Mouse (Mus musculus) megakaryocyte, adult 5-6 weeks (primary cell): ENCODE data around the gene Galnt7. TPM values are rescaled to one million over a fixed set of nuclear protein-coding genes. Genes with fewer than 3 reads are reported as not detected.
A peak's percentile ranks its signal among the peaks of the same experiment; 100 is the strongest.

Experiments used
- ATAC-seq: 2 replicates; pipeline ENCODE4 v1.8.0; 2016; ENCODE audit warnings: mild to moderate bottlenecking, inconsistent platforms; ENCODE audit not compliant: poor library complexity, severe bottlenecking
- total RNA-seq, 2 experiments: library from RNA; stranded (forward) in 1 of 2; stranded (reverse) in 1 of 2; fragments of 153-499, 151-499 nt in 1 of 2; fragments of 221-1000, 200-1000 nt in 1 of 2; gene quantifications; 2 replicates each; pipeline versions ENCODE4 v1.2.3 to v1.2.4; 2015 to 2017

Gene Galnt7
- total RNA-seq (2015): 12.3 and 16.4 TPM in 2 replicates
- 13.0 and 18.1 TPM in 2 replicates for total RNA-seq (2017)

GRCm38 (mm10) chr8:57652456-57653055, at the start of gene Galnt7:
TSS of gene Galnt7 (minus strand) at chr8:57653032.
- peak; percentile 48 for ATAC-seq

DNA sequence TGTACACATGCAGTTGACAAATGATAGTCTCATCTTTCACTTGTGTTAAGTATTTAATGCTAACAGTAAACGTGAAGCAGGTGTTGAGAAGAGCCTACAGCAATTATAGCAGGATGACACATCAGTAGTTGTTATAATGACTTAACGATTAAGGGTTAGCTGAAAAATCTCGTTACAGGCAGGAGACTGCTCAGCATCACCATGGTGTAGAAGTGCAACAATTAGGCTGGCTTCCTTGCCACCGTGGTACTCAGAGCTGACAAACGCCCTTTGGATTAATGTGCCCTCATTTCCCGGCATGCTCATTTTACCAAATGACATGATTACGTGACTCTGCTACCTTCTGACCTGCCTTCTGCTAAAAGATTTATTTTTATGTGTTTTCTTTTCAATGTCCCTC, 35.8 kb upstream of the Galnt7 start:
- ATAC-seq: no peak

DNA sequence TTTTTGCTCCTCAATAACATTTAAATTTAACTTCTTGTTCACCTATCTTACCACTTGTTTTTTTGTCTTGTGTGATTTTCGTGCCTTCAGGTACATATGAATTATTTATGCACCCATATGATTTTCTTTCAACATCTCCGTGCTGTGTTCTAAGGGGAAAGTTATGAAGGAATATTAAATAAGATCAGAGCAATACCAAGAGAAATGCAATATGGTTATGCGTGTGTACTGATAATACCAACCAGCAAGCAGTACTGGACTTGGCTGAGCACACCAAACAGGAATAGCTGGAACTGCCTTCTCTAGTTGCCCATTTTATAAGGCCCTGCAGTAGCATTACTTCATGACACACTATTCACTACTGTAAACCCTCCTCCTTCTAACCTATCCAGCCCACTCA, 33.0 kb upstream of the Galnt7 start:
- ATAC-seq: no peak

DNA sequence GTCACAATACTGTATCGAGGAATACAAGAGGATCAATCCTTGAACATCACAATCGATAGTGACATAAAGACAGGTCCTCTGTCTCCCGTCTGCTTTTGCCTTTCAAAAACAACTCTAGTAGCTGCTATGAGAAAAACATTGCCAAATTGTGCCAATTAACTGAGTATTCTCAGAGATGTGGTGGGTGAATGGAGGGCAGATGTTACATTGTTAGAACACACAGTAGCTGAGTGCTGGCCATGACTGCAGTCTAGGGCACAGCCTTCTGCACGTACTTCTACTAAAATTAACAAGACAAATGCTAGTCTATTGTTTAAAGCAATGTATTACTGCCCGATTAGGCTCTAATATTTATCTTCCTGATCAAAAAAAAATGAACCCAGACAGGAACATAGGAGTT, 27.2 kb upstream of the Galnt7 start:
- no peak for ATAC-seq

DNA sequence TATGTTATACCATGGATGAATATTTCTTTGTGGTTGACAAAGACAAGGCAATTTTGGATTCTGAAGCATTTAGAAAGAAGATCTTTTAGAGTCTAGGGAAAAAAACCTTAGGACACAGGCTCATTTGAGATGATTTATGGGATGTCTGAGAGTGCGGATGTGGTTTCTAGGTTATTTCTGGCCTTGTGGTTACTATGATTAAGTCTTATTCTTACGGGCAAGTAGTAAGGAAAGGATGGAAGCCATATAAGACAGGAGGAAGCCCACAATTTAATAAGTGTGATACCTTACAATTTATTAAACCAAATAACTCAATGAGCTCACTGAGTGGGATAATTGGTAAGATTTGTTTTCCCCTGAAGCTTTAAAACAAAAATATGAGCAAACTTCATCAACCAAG, 11.3 kb upstream of the Galnt7 start:
- no peak for ATAC-seq

DNA sequence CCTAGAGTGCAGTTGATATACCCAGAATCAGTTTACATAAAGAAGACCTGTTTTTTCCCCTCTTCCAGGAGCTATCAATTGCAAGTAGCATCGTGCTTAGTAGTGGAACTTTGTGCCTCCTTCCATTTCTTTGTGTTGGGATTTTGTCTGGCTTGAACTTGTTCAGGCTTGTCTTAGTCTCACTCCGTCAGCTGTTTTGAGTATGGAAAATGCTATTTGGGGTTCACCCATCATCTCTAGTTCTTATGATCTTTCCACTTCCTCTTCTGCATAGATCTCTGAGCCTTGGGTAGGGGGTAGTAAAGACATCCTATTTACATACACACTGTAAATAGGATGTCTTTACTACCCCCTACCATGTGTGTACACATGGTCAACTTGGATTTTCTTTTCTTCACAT, 7.2 kb upstream of the Galnt7 start:
- ATAC-seq: no peak

- ATAC-seq: no peak
Measured at GRCm38 (mm10) chr8:57656446-57656845, 3.6 kb upstream of the Galnt7 start.

GRCm38 (mm10) chr8:57654146-57654545, 1.3 kb upstream of the Galnt7 start:
- ATAC-seq: no peak

DNA sequence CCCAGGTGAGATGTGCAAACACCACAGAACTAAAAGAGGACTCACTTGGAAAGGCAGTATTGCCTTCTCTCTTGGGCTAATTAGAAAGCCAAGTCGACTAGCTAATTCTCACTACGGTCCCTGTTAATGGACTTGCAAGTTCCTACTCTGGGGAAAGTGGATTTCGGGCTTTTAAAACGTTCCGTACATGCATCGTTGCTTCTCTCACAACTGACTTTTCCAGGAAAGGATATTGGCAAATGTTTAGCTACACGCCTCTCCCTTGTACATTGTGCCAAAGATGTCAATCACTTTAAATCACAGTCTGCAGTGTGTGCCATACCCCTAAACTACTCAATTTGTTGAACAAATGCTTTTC, 915 bp upstream of the Galnt7 start:
- ATAC-seq: no peak

GRCm38 (mm10) chr8:57653056-57653767, 380 bp upstream of the Galnt7 start:
- peak; percentile 50 for ATAC-seq

DNA sequence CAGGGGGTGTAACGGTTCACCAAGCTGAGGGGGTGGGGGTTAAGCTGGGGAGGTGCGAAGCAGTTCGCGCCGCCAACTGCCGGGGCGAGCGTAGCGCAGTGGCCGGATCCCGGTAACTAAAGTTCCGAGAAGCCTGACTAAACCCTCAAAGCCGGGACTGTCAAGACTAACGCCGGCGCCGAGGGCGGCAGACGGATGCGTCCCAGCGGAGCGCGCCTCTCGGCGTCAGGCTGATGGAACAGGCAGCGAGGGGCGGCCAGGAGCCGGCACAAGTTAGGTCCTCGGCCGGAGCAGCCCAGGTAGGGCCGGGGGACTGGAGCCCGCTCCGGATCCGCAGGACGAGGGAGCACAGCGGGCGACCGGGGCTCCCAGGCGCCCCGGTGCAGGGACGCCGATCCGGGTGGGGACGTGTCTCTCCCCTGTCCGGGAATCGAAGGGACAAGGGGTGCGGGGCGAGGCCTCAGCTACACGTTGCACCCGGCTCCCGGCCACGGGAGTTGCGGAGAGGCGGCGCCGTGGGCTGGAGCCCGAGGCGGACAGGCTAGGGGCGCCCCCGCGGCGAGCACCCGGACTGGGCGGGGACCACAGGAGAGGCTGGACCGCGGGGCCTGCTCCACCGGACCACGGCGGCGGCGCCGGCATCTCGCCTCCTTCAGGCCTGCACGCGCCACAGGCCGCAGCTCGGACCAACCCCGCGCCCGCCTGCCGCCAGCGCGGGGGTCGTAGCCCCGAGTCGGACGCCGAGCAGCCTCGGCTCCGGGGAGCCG, 960 bp downstream of the Galnt7 start:
- peak; percentile 46 for ATAC-seq

- no peak for ATAC-seq
Measured at GRCm38 (mm10) chr8:57651357-57651688, 1.5 kb downstream of the Galnt7 start.

GRCm38 (mm10) chr8:57650216-57650615, 2.6 kb downstream of the Galnt7 start:
- ATAC-seq: no peak

GRCm38 (mm10) chr8:57647566-57647965, 5.3 kb downstream of the Galnt7 start:
- no peak for ATAC-seq

- no peak for ATAC-seq
Measured at GRCm38 (mm10) chr8:57644281-57644680, 8.6 kb downstream of the Galnt7 start.

DNA sequence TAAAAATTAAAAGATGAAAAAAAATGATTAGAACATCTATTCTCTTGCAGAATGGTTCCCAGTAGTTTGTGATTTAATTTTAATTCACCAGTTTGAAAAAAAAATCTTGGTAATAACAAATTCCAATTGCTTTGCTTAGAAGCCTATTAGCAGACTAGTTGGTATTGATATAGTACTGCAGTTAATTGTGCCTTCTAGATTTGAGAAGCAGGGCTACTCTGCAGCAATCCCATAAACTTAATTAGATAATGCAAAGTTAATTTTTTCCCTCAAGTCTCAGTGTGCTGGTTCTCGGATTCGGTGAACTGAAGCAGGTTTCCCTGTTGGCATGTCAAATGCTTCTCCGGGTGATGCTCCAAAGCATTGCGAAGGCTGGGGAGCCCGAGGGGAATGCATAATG, 10.1 kb downstream of the Galnt7 start:
- ATAC-seq: no peak

DNA sequence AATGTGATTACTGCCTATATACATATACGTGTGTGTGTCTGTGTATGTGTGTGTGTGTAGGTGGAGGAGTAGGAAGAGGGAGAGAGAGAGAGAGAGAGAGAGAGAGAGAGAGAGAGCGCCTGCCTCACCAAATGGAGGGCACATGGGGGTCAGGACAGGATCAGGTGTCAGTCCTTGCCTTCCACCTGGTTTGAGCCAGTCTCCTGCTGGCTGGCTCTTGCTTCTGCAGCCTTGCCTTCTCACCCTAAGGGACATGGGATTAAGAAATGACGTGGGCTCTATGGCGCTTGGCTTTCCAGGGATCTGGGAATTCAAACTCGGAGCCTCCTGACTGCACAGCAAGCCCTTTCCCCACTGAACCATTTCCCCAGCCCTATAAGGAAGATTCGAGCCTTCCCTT, 13.9 kb downstream of the Galnt7 start:
- ATAC-seq: no peak

DNA sequence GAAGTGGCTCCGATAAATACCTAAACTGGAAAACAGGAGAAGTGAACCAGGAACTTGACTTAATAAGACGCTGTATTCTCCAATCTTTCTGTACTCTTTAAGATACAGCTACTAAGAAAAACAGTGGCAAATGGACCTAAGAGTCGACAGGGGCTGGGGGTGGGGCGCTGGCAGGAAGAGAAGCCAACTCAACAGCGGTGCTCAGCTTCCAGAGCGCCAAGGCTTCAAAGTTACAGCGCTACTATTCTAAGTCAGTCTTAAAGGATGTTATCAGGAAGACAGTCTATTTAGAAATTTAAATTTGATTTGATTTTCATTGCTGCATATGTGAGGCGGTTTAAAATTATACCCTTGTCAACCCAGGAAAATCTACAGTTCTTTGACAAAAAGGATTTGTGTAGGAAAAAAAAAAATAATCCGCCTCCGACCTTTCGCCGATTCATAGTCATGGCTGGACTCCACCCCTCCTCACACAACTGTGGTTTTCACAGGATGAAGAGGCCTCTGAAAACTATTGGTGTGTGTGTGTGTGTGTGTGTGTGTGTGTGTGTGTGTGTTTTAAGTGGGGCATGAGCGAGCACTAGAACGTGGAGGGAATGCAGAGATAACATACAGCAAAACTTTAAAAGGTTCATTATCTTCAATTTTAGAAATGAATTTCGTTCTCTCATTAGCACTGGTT, 15.1 kb downstream of the Galnt7 start:
- ATAC-seq: peak; percentile 54; the same call in 1 of the 2 replicates

DNA sequence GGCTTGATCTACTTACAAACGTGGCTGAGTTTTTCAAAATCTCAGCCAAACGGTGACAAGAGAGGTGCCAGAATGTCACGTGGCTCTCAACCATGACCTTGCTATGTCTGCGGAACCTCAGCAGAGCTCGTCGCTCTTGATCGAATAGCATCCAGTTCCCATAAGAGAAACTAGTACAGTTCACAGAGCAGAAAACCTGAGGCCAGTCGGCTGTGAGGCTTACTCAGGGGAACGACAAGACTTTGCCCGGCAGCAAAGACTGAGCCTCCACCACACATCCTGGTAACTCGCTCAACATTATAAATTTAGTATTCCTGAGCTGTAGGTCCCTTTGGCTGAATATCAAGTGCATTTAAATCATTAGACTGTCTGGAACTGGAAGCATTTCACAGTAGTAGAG, 16.1 kb downstream of the Galnt7 start:
- no peak for ATAC-seq

- ATAC-seq: no peak
Measured at GRCm38 (mm10) chr8:57636281-57636680, 16.6 kb downstream of the Galnt7 start.

DNA sequence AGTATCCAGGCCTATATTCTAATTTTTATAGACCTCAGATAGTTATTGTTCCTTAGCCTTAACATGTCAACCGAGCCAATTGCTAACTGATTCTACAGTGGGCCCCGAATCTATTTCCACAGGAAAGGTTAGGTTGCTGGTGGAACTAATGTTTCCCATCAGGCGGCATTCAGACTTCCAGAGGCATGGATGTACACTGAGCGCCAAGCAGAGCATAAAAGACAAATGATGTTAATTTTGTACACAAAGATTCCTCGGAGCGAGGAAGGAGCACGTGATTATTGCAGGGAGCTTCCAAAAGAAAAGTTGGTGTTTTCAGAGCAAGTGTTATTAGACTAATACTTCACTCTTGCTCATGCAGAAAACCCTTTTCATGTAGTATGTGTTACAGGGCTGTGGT, 21.1 kb downstream of the Galnt7 start:
- no peak for ATAC-seq

- no peak for ATAC-seq
Measured at GRCm38 (mm10) chr8:57630148-57630547, 22.7 kb downstream of the Galnt7 start.
